In the genomic region with DNA sequence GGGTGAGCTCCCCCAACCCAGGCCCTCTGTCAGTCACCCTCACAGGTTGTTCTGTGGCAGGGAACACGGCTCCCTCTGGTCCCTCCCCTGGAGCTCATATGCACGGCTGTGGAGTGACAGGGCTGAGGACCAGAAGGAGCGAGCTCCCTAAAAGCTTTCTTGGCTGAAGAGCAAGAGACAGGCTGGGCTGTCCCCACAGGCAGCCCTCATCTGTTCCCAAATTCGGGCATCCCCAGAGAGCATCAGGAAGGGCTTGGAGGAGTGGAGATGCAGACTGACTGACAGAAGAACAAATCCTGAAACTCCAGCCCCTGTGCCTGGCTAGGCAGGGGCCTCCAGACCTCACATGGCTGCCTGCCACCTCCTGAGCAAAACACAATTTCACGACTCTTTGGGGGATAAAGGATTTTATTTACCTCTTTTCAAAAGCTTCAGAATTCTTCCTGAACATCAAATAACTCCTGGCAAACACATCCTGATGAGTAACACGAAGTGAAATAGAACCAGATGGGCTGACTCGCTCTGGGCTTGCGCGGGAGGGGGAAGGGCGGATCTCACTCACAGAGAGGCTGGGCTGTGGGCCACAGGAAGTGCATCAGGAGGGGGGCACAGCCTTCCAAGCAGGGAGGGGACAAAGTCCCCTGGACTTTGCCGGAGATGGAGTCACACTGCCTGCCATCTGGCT, we compare ENCODE assay signal across 7 mouse cellular contexts.
DNase-seq lines count a peak whose midpoint lies in the region; ATAC-seq and TF ChIP-seq lines count a peak whose summit lies in the region.

No protein-coding gene starts in this region.

- no peaks in the 10 kb centered on the region for H3K36me3 ChIP-seq in forebrain, embryonic 15.5 days
- no peaks in the 10 kb centered on the region for H3K36me3 ChIP-seq in heart, postnatal 0 days (replicated peaks; ENCODE audit: control insufficient read depth, insufficient read depth, low read length)
- no peaks in the 10 kb centered on the region for H3K36me3 ChIP-seq in liver, adult 2 months (ENCODE audit: control insufficient read depth, insufficient read depth, low read length)
- H3K36me3 ChIP-seq in neural tube, embryonic 11.5 days (ENCODE audit: control insufficient read depth, insufficient read depth, low read length), result no peaks in the 10 kb centered on the region

- peak; percentile 90 for ATAC-seq in forebrain, embryonic 15.5 days (replicated peaks)
- peak; percentile 89 for ATAC-seq in heart, postnatal 0 days (ENCODE audit: insufficient read depth, low read depth)
- peak; percentile 65 for ATAC-seq in neural tube, embryonic 11.5 days (ENCODE audit: insufficient read depth, low FRiP score, low TSS enrichment)

- H3K9ac ChIP-seq in forebrain, embryonic 15.5 days (replicated peaks), result 0 out of 2 replicates have a peak overlapping the region, but pooled peaks have one; percentile 33
- H3K9ac ChIP-seq in heart, postnatal 0 days (replicated peaks; ENCODE audit: low read depth, low read length), result no peak overlapping the region
- no peak overlapping the region; the same call in 1 of the 2 replicates for H3K9ac ChIP-seq in liver, adult 2 months (ENCODE audit: low read depth, low read length)
- H3K9ac ChIP-seq in neural tube, embryonic 11.5 days (ENCODE audit: low read length), result no peak overlapping the region

- H3K27me3 ChIP-seq in forebrain, embryonic 15.5 days, result no peaks in the 10 kb centered on the region
- H3K27me3 ChIP-seq in heart, postnatal 0 days (ENCODE audit: control insufficient read depth, insufficient read depth, low read length), result no peaks in the 10 kb centered on the region
- H3K27me3 ChIP-seq in liver, adult 2 months (ENCODE audit: control insufficient read depth, insufficient read depth, low read length), result no peaks in the 10 kb centered on the region
- H3K27me3 ChIP-seq in neural tube, embryonic 11.5 days (ENCODE audit: control insufficient read depth, insufficient read depth, low read length), result no peaks in the 10 kb centered on the region

- WGBS in forebrain, embryonic 15.5 days, result 6% methylated on average over 11 of the region's 11 CpGs
- WGBS in heart, postnatal 0 days, result 16% methylated on average over 11 of the region's 11 CpGs
- WGBS in liver, adult 2 months, result 27% methylated on average over 11 of the region's 11 CpGs
- WGBS in neural tube, embryonic 11.5 days, result 14% methylated on average over 11 of the region's 11 CpGs

- peak overlapping the region; percentile 29 for H3K4me2 ChIP-seq in forebrain, embryonic 15.5 days (replicated peaks)
- peak overlapping the region; percentile 29 for H3K4me2 ChIP-seq in heart, postnatal 0 days (ENCODE audit: low read depth, low read length)
- no peak overlapping the region; the same call in 1 of the 2 replicates for H3K4me2 ChIP-seq in neural tube, embryonic 11.5 days (ENCODE audit: low read depth)

- DNase-seq in cerebellum, adult 18-20 months, result peak; percentile 90 to 93
- DNase-seq in heart, postnatal 0 days (ENCODE audit: low spot score), result peak; percentile 74
- peak; percentile 89 to 92 for DNase-seq in kidney, postnatal 25 days
- DNase-seq in liver, adult 2 months (ENCODE audit: extremely low read depth, low read depth, low spot score), result peak; percentile 44
- peak; percentile 73 for DNase-seq in neural tube, embryonic 11.5 days (ENCODE audit: low spot score)
- DNase-seq in thymus, postnatal 0 days (ENCODE audit: low spot score), result peak; percentile 25

- H3K9me3 ChIP-seq in forebrain, embryonic 15.5 days, result no peaks in the 10 kb centered on the region
- H3K9me3 ChIP-seq in heart, postnatal 0 days (replicated peaks; ENCODE audit: control insufficient read depth, low read length), result no peaks in the 10 kb centered on the region
- no peaks in the 10 kb centered on the region for H3K9me3 ChIP-seq in neural tube, embryonic 11.5 days (ENCODE audit: control insufficient read depth, low read length)

- no peak for TF ChIP-seq POLR2A in liver, adult 2 months (IDR thresholded peaks at IDR 0.05; ENCODE audit: extremely low read depth, insufficient read depth, low read length)

- no peak overlapping the region for H3K4me3 ChIP-seq in forebrain, embryonic 15.5 days
- no peak overlapping the region for H3K4me3 ChIP-seq in heart, postnatal 0 days (ENCODE audit: low read depth, low read length)
- no peak overlapping the region for H3K4me3 ChIP-seq in liver, adult 2 months (ENCODE audit: insufficient read depth, low read depth, low read length)
- H3K4me3 ChIP-seq in neural tube, embryonic 11.5 days (ENCODE audit: low read depth, low read length), result no peak overlapping the region

- peak overlapping the region; percentile 93 for H3K27ac ChIP-seq in forebrain, embryonic 15.5 days (replicated peaks)
- peak overlapping the region; percentile 72 for H3K27ac ChIP-seq in heart, postnatal 0 days (ENCODE audit: low read depth)
- H3K27ac ChIP-seq in liver, adult 2 months (replicated peaks; ENCODE audit: insufficient read depth, low read depth, low read length), result peak overlapping the region; percentile 35
- peak overlapping the region; percentile 28 for H3K27ac ChIP-seq in neural tube, embryonic 11.5 days (ENCODE audit: low read depth, low read length)

- H3K4me1 ChIP-seq in forebrain, embryonic 15.5 days, result peaks cover 49% of the 10 kb centered on the region
- no peaks in the 10 kb centered on the region for H3K4me1 ChIP-seq in heart, postnatal 0 days (ENCODE audit: control insufficient read depth, insufficient read depth)
- peaks cover 10% of the 10 kb centered on the region for H3K4me1 ChIP-seq in liver, adult 2 months (ENCODE audit: control insufficient read depth, insufficient read depth, low read length)
- peaks cover 23% of the 10 kb centered on the region for H3K4me1 ChIP-seq in neural tube, embryonic 11.5 days (ENCODE audit: control insufficient read depth, insufficient read depth, low read length)

- TF ChIP-seq CTCF in heart, postnatal 0 days (IDR thresholded peaks at IDR 0.05; ENCODE audit: low read depth), result no peak
- TF ChIP-seq CTCF in liver, adult 2 months (IDR thresholded peaks at IDR 0.05; ENCODE audit: low read depth, low read length), result 0 out of 2 replicates have a peak, but pooled peaks have one; percentile 1

- 0 out of 2 replicates have a peak, but pooled peaks have one; percentile 41 for TF ChIP-seq EP300 in heart, postnatal 0 days (IDR thresholded peaks at IDR 0.05; ENCODE audit: low read depth)

- H3K79me2 ChIP-seq in liver, adult 2 months (ENCODE audit: control insufficient read depth, insufficient read depth, low read length), result no peaks in the 10 kb centered on the region

Comparison
In these comparisons a context has a peak if more than half of its experiments do, and no peak if none do; other contexts are left out.
1. DNase-seq: peak in every context shown above with its lines; median percentile 92 in cerebellum, adult 18-20 months; 90 in kidney, postnatal 25 days; 74 in heart, postnatal 0 days; 73 in neural tube, embryonic 11.5 days; 44 in liver, adult 2 months; 25 in thymus, postnatal 0 days.
2. H3K27ac ChIP-seq: peak in every context shown above with its lines; median percentile 93 in forebrain, embryonic 15.5 days; 72 in heart, postnatal 0 days; 35 in liver, adult 2 months; 28 in neural tube, embryonic 11.5 days.